ENCODE assay signal across 8 mouse cellular contexts in genomic region chr3:121171872-121172265, GRCm38 (mm10). TPM values are rescaled to one million over a fixed set of nuclear protein-coding genes. Genes with fewer than 3 reads are reported as not detected.
DNase-seq lines count a peak whose midpoint lies in the region; ATAC-seq and TF ChIP-seq lines count a peak whose summit lies in the region.

No protein-coding gene starts in this region.

- peak overlapping the region; percentile 98 for H3K27ac ChIP-seq in liver, adult 2 months (replicated peaks; ENCODE audit: insufficient read depth, low read depth, low read length)
- no peak overlapping the region for H3K27ac ChIP-seq in embryonic fibroblast, embryonic 13.5 days (ENCODE audit: insufficient read depth, low read length)
- no peak overlapping the region for H3K27ac ChIP-seq in intestine, postnatal 0 days (ENCODE audit: low read depth, low read length)
- peak overlapping the region; percentile 47; the same call in 1 of the 2 replicates for H3K27ac ChIP-seq in neural tube, embryonic 13.5 days (replicated peaks)

- 4% methylated on average over 6 of the region's 6 CpGs for WGBS in liver, adult 2 months
- WGBS in intestine, postnatal 0 days, result 17% methylated on average over 6 of the region's 6 CpGs
- WGBS in neural tube, embryonic 13.5 days, result 59% methylated on average over 6 of the region's 6 CpGs

- H3K79me2 ChIP-seq in liver, adult 2 months (ENCODE audit: control insufficient read depth, insufficient read depth, low read length), result no peaks in the 10 kb centered on the region

- H3K4me3 ChIP-seq in liver, adult 2 months (ENCODE audit: insufficient read depth, low read depth, low read length), result peak overlapping the region; percentile 95; the same call in 1 of the 2 replicates
- 0 out of 2 replicates have a peak overlapping the region, but pooled peaks have one; percentile 11 for H3K4me3 ChIP-seq in embryonic fibroblast, embryonic 13.5 days (ENCODE audit: insufficient read depth, low read length)
- peak overlapping the region; percentile 73 for H3K4me3 ChIP-seq in intestine, postnatal 0 days (ENCODE audit: low read depth, low read length)
- H3K4me3 ChIP-seq in neural tube, embryonic 13.5 days, result peak overlapping the region; percentile 62

- no peak for TF ChIP-seq CTCF in liver, adult 2 months (IDR thresholded peaks at IDR 0.05; ENCODE audit: low read depth, low read length)
- no peak for TF ChIP-seq CTCF in embryonic fibroblast, embryonic 13.5 days (IDR thresholded peaks at IDR 0.05; ENCODE audit: borderline replicate concordance, insufficient read depth, low read length)
- TF ChIP-seq CTCF in intestine, postnatal 0 days (IDR thresholded peaks at IDR 0.05; ENCODE audit: low read depth), result no peak

- H3K4me1 ChIP-seq in liver, adult 2 months (ENCODE audit: control insufficient read depth, insufficient read depth, low read length), result peaks cover 34% of the 10 kb centered on the region
- H3K4me1 ChIP-seq in embryonic fibroblast, embryonic 13.5 days (ENCODE audit: control insufficient read depth, insufficient read depth, low read length), result no peaks in the 10 kb centered on the region
- no peaks in the 10 kb centered on the region for H3K4me1 ChIP-seq in intestine, postnatal 0 days (replicated peaks; ENCODE audit: control insufficient read depth, insufficient read depth, low read length)
- H3K4me1 ChIP-seq in neural tube, embryonic 13.5 days (replicated peaks), result peaks cover 11% of the 10 kb centered on the region

- H3K27me3 ChIP-seq in liver, adult 2 months (ENCODE audit: control insufficient read depth, insufficient read depth, low read length), result no peaks in the 10 kb centered on the region
- H3K27me3 ChIP-seq in intestine, postnatal 0 days (replicated peaks; ENCODE audit: control insufficient read depth, insufficient read depth, low read length), result no peaks in the 10 kb centered on the region
- H3K27me3 ChIP-seq in neural tube, embryonic 13.5 days, result no peaks in the 10 kb centered on the region; the same call in 1 of the 2 replicates

- intact Hi-C loops in gastrocnemius, postnatal 14 days (cut with DNase I; ENCODE audit: low total_unique reads), result no loop called here

- no peak for TF ChIP-seq POLR2A in liver, adult 2 months (IDR thresholded peaks at IDR 0.05; ENCODE audit: extremely low read depth, insufficient read depth, low read length)
- TF ChIP-seq POLR2A in embryonic fibroblast, embryonic 13.5 days (IDR thresholded peaks at IDR 0.05; ENCODE audit: low read depth, low read length), result no peak

- peak overlapping the region; percentile 68 for H3K9ac ChIP-seq in liver, adult 2 months (ENCODE audit: low read depth, low read length)
- peak overlapping the region; percentile 62 for H3K9ac ChIP-seq in intestine, postnatal 0 days (ENCODE audit: low read depth, low read length)
- peak overlapping the region; percentile 75; the same call in 1 of the 2 replicates for H3K9ac ChIP-seq in neural tube, embryonic 13.5 days

- no peaks in the 10 kb centered on the region for H3K9me3 ChIP-seq in intestine, postnatal 0 days (ENCODE audit: control insufficient read depth)
- no peaks in the 10 kb centered on the region for H3K9me3 ChIP-seq in neural tube, embryonic 13.5 days

- DNase-seq in liver, adult 2 months (ENCODE audit: extremely low read depth, low read depth, low spot score), result peak; percentile 98
- DNase-seq in liver, result no peak
- DNase-seq in thymus, adult 18-20 months, result no peak
- no peak for DNase-seq in gastrocnemius, postnatal 14 days
- no peak for DNase-seq in cerebellum, postnatal 25 days

- peak; percentile 49; the same call in 1 of the 2 replicates for ATAC-seq in intestine, postnatal 0 days
- ATAC-seq in neural tube, embryonic 13.5 days (ENCODE audit: low read depth), result no peak; the same call in 1 of the 2 replicates

- H3K36me3 ChIP-seq in liver, adult 2 months (ENCODE audit: control insufficient read depth, insufficient read depth, low read length), result no peaks in the 10 kb centered on the region
- no peaks in the 10 kb centered on the region for H3K36me3 ChIP-seq in intestine, postnatal 0 days (ENCODE audit: control insufficient read depth, insufficient read depth)
- no peaks in the 10 kb centered on the region for H3K36me3 ChIP-seq in neural tube, embryonic 13.5 days

- peak overlapping the region; percentile 95 for H3K4me2 ChIP-seq in intestine, postnatal 0 days (replicated peaks; ENCODE audit: low read depth)
- peak overlapping the region; percentile 77 for H3K4me2 ChIP-seq in neural tube, embryonic 13.5 days

RNA-seq across cellular contexts. Expression of gene Rwdd3, which starts 0.4 kb away (rescaled TPM):
- 10.5 and 12.9 TPM in 2 replicates for total RNA-seq in liver, adult 2 months (2014; rRNA removed)
- 2.5 and 3.5 TPM in 2 replicates for polyA plus RNA-seq in liver, adult 2 months (2012; rRNA removed)
- polyA plus RNA-seq in embryonic fibroblast, embryonic 13.5 days (2011; ENCODE audit: insufficient read length, low read depth, missing spikeins), result 3.6 and 5.9 TPM in 2 replicates
- polyA plus RNA-seq in intestine, postnatal 0 days (2015; fragmentation: Nextera tagmentation; extraction: Ambion mirVana), result 4.7 and 5.9 TPM in 2 replicates
- polyA plus RNA-seq in neural tube, embryonic 13.5 days (2015; fragmentation: Nextera tagmentation; extraction: Ambion mirVana), result 4.0 and 6.3 TPM in 2 replicates
- total RNA-seq in gastrocnemius, postnatal 14 days (2021), result 1 to 10 TPM; 2.3 to 2.4 TPM

Comparison
In these comparisons a context has a peak if more than half of its experiments do, and no peak if none do; other contexts are left out.
1. H3K27ac ChIP-seq: peak in liver, adult 2 months (single experiment) and neural tube, embryonic 13.5 days (single experiment); none in embryonic fibroblast, embryonic 13.5 days (single experiment) and intestine, postnatal 0 days (single experiment).
2. H3K4me3 ChIP-seq: peak in every context shown above with its lines; median percentile 95 in liver, adult 2 months; 73 in intestine, postnatal 0 days; 62 in neural tube, embryonic 13.5 days; 11 in embryonic fibroblast, embryonic 13.5 days.
3. Peak in every context shown above with its lines, with median percentiles within 50 percentile points of each other: H3K9ac ChIP-seq.